Mouse (Mus musculus): Measurements from ENCODE around the gene Btbd16.

Btbd16 gene

GRCm38 (mm10) chr7:130819624-130820023 is 45.8 kb downstream of the Btbd16 start:
- DNase-seq: no peak

- no peak for DNase-seq
These were observed 50.1 kb downstream of the Btbd16 start for GRCm38 (mm10) chr7:130823992-130824391.

- no peak for DNase-seq
These were observed 52.5 kb downstream of the Btbd16 start for GRCm38 (mm10) chr7:130826343-130826742.

- peak; percentile 49 for DNase-seq
These were observed 53.6 kb downstream of the Btbd16 start for GRCm38 (mm10) chr7:130827431-130827830.

GRCm38 (mm10) chr7:130827844-130828403 is 54.1 kb downstream of the Btbd16 start:
- no peak for DNase-seq

GRCm38 (mm10) chr7:130828475-130828874 is 54.6 kb downstream of the Btbd16 start:
- no peak for DNase-seq

- no peak for DNase-seq
These were observed 57.7 kb downstream of the Btbd16 start for GRCm38 (mm10) chr7:130831586-130831985.

GRCm38 (mm10) chr7:130834299-130834698 is 60.4 kb downstream of the Btbd16 start:
- no peak for DNase-seq

GRCm38 (mm10) chr7:130834958-130835861 is 61.3 kb downstream of the Btbd16 start:
- peak; percentile 51 for DNase-seq

- peak; percentile 42 for DNase-seq
These were observed 62.2 kb downstream of the Btbd16 start for GRCm38 (mm10) chr7:130836066-130836465.

- DNase-seq: peak; percentile 91
These were observed 64.2 kb downstream of the Btbd16 start for GRCm38 (mm10) chr7:130837941-130838657.

- DNase-seq: no peak
These were observed 64.8 kb downstream of the Btbd16 start for GRCm38 (mm10) chr7:130838658-130839025.

GRCm38 (mm10) chr7:130839380-130840100 is 65.7 kb downstream of the Btbd16 start:
- no peak for DNase-seq

GRCm38 (mm10) chr7:130847164-130847718 is 73.4 kb downstream of the Btbd16 start:
- DNase-seq: no peak

- DNase-seq: no peak
These were observed 80.9 kb downstream of the Btbd16 start for GRCm38 (mm10) chr7:130854684-130855292.

GRCm38 (mm10) chr7:130855681-130856080 is 81.8 kb downstream of the Btbd16 start:
- DNase-seq: peak; percentile 81

- DNase-seq: no peak
These were observed 84.1 kb downstream of the Btbd16 start for GRCm38 (mm10) chr7:130857973-130858372.

GRCm38 (mm10) chr7:130859926-130860325 is 86.1 kb downstream of the Btbd16 start:
- DNase-seq: no peak

GRCm38 (mm10) chr7:130860721-130861142 is 86.9 kb downstream of the Btbd16 start:
- no peak for DNase-seq

GRCm38 (mm10) chr7:130862501-130862900 is 88.6 kb downstream of the Btbd16 start:
- DNase-seq: no peak

GRCm38 (mm10) chr7:130864711-130865110 is 90.8 kb downstream of the Btbd16 start:
- peak; percentile 71 for DNase-seq
